Mouse (Mus musculus) ES-E14 (cell line): Measurements from ENCODE around the gene Apoh. TPM values are rescaled to one million over a fixed set of nuclear protein-coding genes. Genes with fewer than 3 reads are reported as not detected.
A peak's percentile ranks its signal among the peaks of the same experiment; 100 is the strongest.

Experiments
- DNase-seq: peaks from one replicate; pipeline ENCODE4 v3.0.0-alpha.2; 2013; ENCODE audit warnings: low read depth, low spot score
- H3K27ac ChIP-seq: 2 replicates; pipeline ENCODE4 v1.5.1; 2012; ENCODE audit warnings: low read depth, mild to moderate bottlenecking, low read length, moderate library complexity, mixed read lengths; ENCODE audit not compliant: poor library complexity, insufficient read depth, severe bottlenecking
- H3K36me3 ChIP-seq: 2 replicates; pipeline ENCODE4 v1.6.1; 2012; ENCODE audit warnings: mild to moderate bottlenecking, low read length, moderate library complexity, mixed read lengths; ENCODE audit not compliant: control insufficient read depth, poor library complexity, insufficient read depth, severe bottlenecking
- H3K4me1 ChIP-seq, 2 experiments: fragments of 150-350 bp in 1 of 2; sonication (generic) in 1 of 2; 2 replicates each; pipeline ENCODE4 v1.6.1; 2012; ENCODE audit warnings: low read length in 2 of 2, mild to moderate bottlenecking in 1 of 2, mixed read lengths in 1 of 2; ENCODE audit not compliant: control insufficient read depth in 2 of 2, insufficient read depth in 2 of 2, poor library complexity in 1 of 2
- H3K4me3 ChIP-seq, 2 experiments: fragments of 150-350 bp in 1 of 2; sonication (generic) in 1 of 2; 2 replicates each; pipeline ENCODE4 v1.5.1; 2012; ENCODE audit warnings: low read length in 2 of 2, low read depth in 1 of 2, mild to moderate bottlenecking in 1 of 2, mixed read lengths in 1 of 2; ENCODE audit not compliant: insufficient read depth in 1 of 2, poor library complexity in 1 of 2, severe bottlenecking in 1 of 2
- H3K9ac ChIP-seq: 2 replicates; pipeline ENCODE4 v1.6.1; 2012; ENCODE audit warnings: low read depth, mild to moderate bottlenecking, low read length, mixed read lengths; ENCODE audit not compliant: poor library complexity, insufficient read depth, severe bottlenecking
- H3K9me3 ChIP-seq: fragments of 150-350 bp; sonication (generic); 2 replicates; pipeline ENCODE4 v1.6.1; 2012; ENCODE audit warnings: low read depth, mild to moderate bottlenecking, low read length; ENCODE audit not compliant: control insufficient read depth, insufficient read depth
- CHD2 ChIP-seq: IDR thresholded peaks from 2 replicates; pipeline ENCODE4 v1.6.1; 2014; ENCODE audit warnings: mild to moderate bottlenecking, low read depth, low read length, inconsistent platforms
- HCFC1 ChIP-seq: IDR thresholded peaks from 2 replicates; pipeline ENCODE4 v1.6.1; 2012; ENCODE audit warnings: low read length, inconsistent platforms, borderline replicate concordance; ENCODE audit not compliant: insufficient read depth
- MAFK ChIP-seq: IDR thresholded peaks from 2 replicates; pipeline ENCODE4 v1.6.1; 2014; ENCODE audit warnings: mild to moderate bottlenecking, low read depth, low read length, inconsistent platforms; ENCODE audit not compliant: insufficient read depth
- ZC3H11A ChIP-seq: IDR thresholded peaks from 2 replicates; pipeline ENCODE4 v1.6.1; 2012; ENCODE audit warnings: low read depth, mild to moderate bottlenecking, inconsistent platforms, low read length, borderline replicate concordance
- ZNF384 ChIP-seq: IDR thresholded peaks from 2 replicates; pipeline ENCODE4 v1.6.1; 2012; ENCODE audit warnings: low read depth, low read length, inconsistent platforms
- in situ Hi-C, 2 experiments: fragments of 600-800 bp; cut with MboI; formaldehyde crosslinking; loops; one replicate each; pipeline ENCODE4 v1.15.1; 2025; ENCODE audit warnings: low sequenced_read_pairs in 2 of 2, inconsistent platforms in 1 of 2; ENCODE audit not compliant: unreplicated experiment in 2 of 2
- total RNA-seq: library from RNA; depleted of rRNA; stranded (reverse); fragments of 300-350 nt; gene quantifications from 2 replicates; pipeline ENCODE4 v1.2.3, GENCODE M21; 2012

The Apoh gene
- total RNA-seq, 1 experiment, result not detected

GRCm38 (mm10) chr11:108416360-108416759 is 73.2 kb downstream of the Apoh start:
- H3K9ac ChIP-seq, result no peak overlapping the region

DNA sequence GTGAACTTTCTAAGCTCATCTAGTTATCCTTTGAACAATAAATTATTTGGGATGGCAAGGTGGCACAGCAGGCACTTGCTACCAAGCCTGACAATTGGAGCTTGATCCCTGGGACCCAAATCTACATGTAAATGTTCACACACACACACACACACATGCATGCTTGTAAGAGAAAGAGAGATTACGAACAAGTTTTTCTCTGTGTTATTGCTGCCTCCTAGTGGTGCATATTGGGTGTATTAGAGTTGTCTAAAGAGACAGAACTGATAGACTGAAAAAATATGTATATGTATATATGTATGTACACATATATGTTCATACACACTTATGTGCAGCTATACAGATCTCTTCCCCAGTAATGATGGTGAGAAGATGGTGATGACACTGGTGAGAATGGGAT is 75.4 kb downstream of the Apoh start:
- no peaks in the 10 kb centered on the region for H3K9me3 ChIP-seq
- no peak overlapping the region for H3K4me3 ChIP-seq
- no peak for DNase-seq
- TF ChIP-seq MAFK, result no peak
- no peaks in the 10 kb centered on the region for H3K36me3 ChIP-seq
- H3K4me1 ChIP-seq, result peaks cover 0 to 7% of the 10 kb centered on the region in 2 experiments; a peak in 2 of 4 replicates
- no peak overlapping the region for H3K9ac ChIP-seq
- in situ Hi-C loops, result no loop called here
- H3K27ac ChIP-seq, result no peak overlapping the region

More at GRCm38 (mm10) chr11:108416360-108416759, 73.2 kb downstream of the Apoh start:
- H3K27ac ChIP-seq, result no peak overlapping the region
- no peaks in the 10 kb centered on the region for H3K36me3 ChIP-seq
- in situ Hi-C loops, result no loop called here
- H3K4me3 ChIP-seq, result no peak overlapping the region
- no peak for TF ChIP-seq ZNF384
- TF ChIP-seq ZC3H11A, result no peak
- TF ChIP-seq HCFC1, result no peak
- no peak for TF ChIP-seq MAFK
- no peak for TF ChIP-seq CHD2
- H3K4me1 ChIP-seq, result peaks cover 0 to 2% of the 10 kb centered on the region in 2 experiments; a peak in 1 of 4 replicates
- no peaks in the 10 kb centered on the region for H3K9me3 ChIP-seq
- no peak for DNase-seq

GRCm38 (mm10) chr11:108419242-108419641 is 76.1 kb downstream of the Apoh start:
- Histone ChIP-seq H3K4me3 (no peak overlapping the region), H3K9ac (no peak overlapping the region), H3K4me1 (peaks cover 0 to 7% of the 10 kb centered on the region in 2 experiments; a peak in 2 of 4 replicates), H3K36me3 (no peaks in the 10 kb centered on the region), H3K9me3 (no peaks in the 10 kb centered on the region), H3K27ac (no peak overlapping the region)
- DNase-seq, result no peak
- in situ Hi-C loops, result no loop called here
- TF ChIP-seq ZC3H11A (no peak), HCFC1 (no peak), ZNF384 (no peak), MAFK (no peak), CHD2 (no peak)

- peak; percentile 63 for DNase-seq
Measured at GRCm38 (mm10) chr11:108420751-108421150, 77.6 kb downstream of the Apoh start.

DNA sequence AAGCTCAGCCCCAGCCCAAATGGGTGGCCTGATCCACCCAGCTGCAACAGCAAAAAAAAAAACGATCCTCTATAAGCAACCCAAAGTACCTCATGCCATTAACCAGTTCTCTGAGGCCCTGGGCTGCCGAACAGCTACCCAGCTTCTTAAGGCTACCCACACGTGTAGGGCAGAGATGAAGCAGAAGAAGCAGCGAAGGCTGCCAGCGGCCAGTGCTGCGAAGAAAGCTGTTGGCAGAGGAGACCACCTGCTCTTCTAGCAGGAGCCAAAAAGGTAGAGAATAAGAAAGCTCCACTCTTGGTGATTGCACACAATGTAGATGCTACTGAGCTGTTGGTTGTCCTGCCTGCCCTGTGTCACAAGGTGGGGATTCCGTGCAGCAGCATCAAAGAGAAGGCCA is 80.1 kb downstream of the Apoh start:
- no peak overlapping the region; the same call in 1 of the 2 replicates for H3K27ac ChIP-seq
- TF ChIP-seq HCFC1 (no peak), ZNF384 (no peak)

More at GRCm38 (mm10) chr11:108420751-108421150, 77.6 kb downstream of the Apoh start:
- TF ChIP-seq MAFK, result no peak
- no peak for TF ChIP-seq ZNF384
- TF ChIP-seq ZC3H11A, result no peak
- no peak for TF ChIP-seq HCFC1
- no peak for TF ChIP-seq CHD2
- peaks cover 0 to 7% of the 10 kb centered on the region in 2 experiments; a peak in 2 of 4 replicates for H3K4me1 ChIP-seq
- H3K9me3 ChIP-seq, result no peaks in the 10 kb centered on the region
- no peak overlapping the region for H3K27ac ChIP-seq
- H3K36me3 ChIP-seq, result no peaks in the 10 kb centered on the region
- in situ Hi-C loops, result no loop called here
- H3K9ac ChIP-seq, result no peak overlapping the region
- H3K4me3 ChIP-seq, result no peak overlapping the region

More for the DNA sequence above, 80.1 kb downstream of the Apoh start:
- no peaks in the 10 kb centered on the region for H3K9me3 ChIP-seq
- no peak overlapping the region for H3K4me3 ChIP-seq
- H3K36me3 ChIP-seq, result no peaks in the 10 kb centered on the region
- in situ Hi-C loops, result no loop called here
- peaks cover 0 to 7% of the 10 kb centered on the region in 2 experiments; a peak in 2 of 4 replicates for H3K4me1 ChIP-seq
- no peak overlapping the region for H3K9ac ChIP-seq
- no peak for DNase-seq
